Mouse (Mus musculus) gastrocnemius, adult 2 months (tissue): ENCODE results near the gene Gabbr2. TPM values are rescaled to one million over a fixed set of nuclear protein-coding genes. Genes with fewer than 3 reads are reported as not detected.
A peak's percentile ranks its signal among the peaks of the same experiment; 100 is the strongest.

Experiments used
- DNase-seq: peaks from one replicate; pipeline ENCODE4 v3.0.0; 2022
- H3K27ac ChIP-seq: fragments of 200-600 bp; 2 replicates; pipeline ENCODE4 v1.8.1; 2022; ENCODE audit warnings: mild to moderate bottlenecking
- H3K4me3 ChIP-seq: fragments of 200-600 bp; 2 replicates; pipeline ENCODE4 v1.8.1; 2022; ENCODE audit warnings: mild to moderate bottlenecking, moderate library complexity
- CTCF ChIP-seq: fragments of 200-600 bp; IDR thresholded peaks from 2 replicates; pipeline ENCODE4 v1.8.1; 2022; ENCODE audit warnings: antibody characterized with exemption, mild to moderate bottlenecking, moderate library complexity
- intact Hi-C: fragments of 180-260 bp; cut with DNase I; formaldehyde crosslinking; loops from one replicate; pipeline ENCODE4 v1.15.1; 2025
- total RNA-seq, 2 experiments: library from RNA; stranded (reverse); gene quantifications; 2 replicates each; pipeline ENCODE4 v1.2.3; 2021

The Gabbr2 gene
- total RNA-seq, 2 experiments from 2014 or later = 0.06 to 0.10 TPM

- peak overlapping the region; percentile 49 for H3K4me3 ChIP-seq
- DNase-seq = no peak
- intact Hi-C loops = no loop called here
Observed at GRCm38 (mm10) chr4:47010400-47011231, 18.9 kb upstream of the Gabbr2 start.

GRCm38 (mm10) chr4:47000626-47001395, 9.1 kb upstream of the Gabbr2 start:
- no peak for DNase-seq
- intact Hi-C loops = no loop called here
- Histone ChIP-seq H3K4me3 (no peak overlapping the region), H3K27ac (no peak overlapping the region)
- peak; percentile 6; the same call in 1 of the 2 replicates for TF ChIP-seq CTCF

More at GRCm38 (mm10) chr4:47010400-47011231, 18.9 kb upstream of the Gabbr2 start:
- no peak for TF ChIP-seq CTCF
- 0 out of 2 replicates have a peak overlapping the region, but pooled peaks have one; percentile 4 for H3K27ac ChIP-seq

GRCm38 (mm10) chr4:46997969-46998368, 6.3 kb upstream of the Gabbr2 start:
- TF ChIP-seq CTCF = no peak
- no peak overlapping the region for H3K4me3 ChIP-seq
- intact Hi-C loops = no loop called here
- H3K27ac ChIP-seq = no peak overlapping the region
- no peak for DNase-seq

GRCm38 (mm10) chr4:46992827-46993473, 1.3 kb upstream of the Gabbr2 start:
- peak; percentile 60 for DNase-seq
- H3K4me3 ChIP-seq = no peak overlapping the region
- H3K27ac ChIP-seq = no peak overlapping the region
- no peak for TF ChIP-seq CTCF
- intact Hi-C loops = no loop called here

- peak overlapping the region; percentile 69 for H3K4me3 ChIP-seq
- intact Hi-C loops = no loop called here
- no peak for TF ChIP-seq CTCF
- H3K27ac ChIP-seq = no peak overlapping the region
- no peak for DNase-seq
Observed at GRCm38 (mm10) chr4:46991959-46992316, 265 bp upstream of the Gabbr2 start.

- intact Hi-C loops = no loop called here
- H3K4me3 ChIP-seq = no peak overlapping the region
- no peak for DNase-seq
- no peak for TF ChIP-seq CTCF
- H3K27ac ChIP-seq = no peak overlapping the region
Observed at GRCm38 (mm10) chr4:46990281-46991015, 1.2 kb downstream of the Gabbr2 start.

- Histone ChIP-seq H3K4me3 (no peak overlapping the region), H3K27ac (no peak overlapping the region)
- TF ChIP-seq CTCF = peak; percentile 38
- DNase-seq = no peak
- intact Hi-C loops = no loop called here
Observed at GRCm38 (mm10) chr4:46989842-46990241, 1.8 kb downstream of the Gabbr2 start.

- intact Hi-C loops = no loop called here
- Histone ChIP-seq H3K4me3 (no peak overlapping the region), H3K27ac (no peak overlapping the region)
- TF ChIP-seq CTCF = no peak
- no peak for DNase-seq
Observed at GRCm38 (mm10) chr4:46988824-46989223, 2.8 kb downstream of the Gabbr2 start.

GRCm38 (mm10) chr4:46988257-46988656, 3.4 kb downstream of the Gabbr2 start:
- no peak for DNase-seq
- intact Hi-C loops = no loop called here
- TF ChIP-seq CTCF = no peak
- Histone ChIP-seq H3K27ac (no peak overlapping the region), H3K4me3 (no peak overlapping the region)

GRCm38 (mm10) chr4:46987809-46988208, 3.9 kb downstream of the Gabbr2 start:
- H3K4me3 ChIP-seq = no peak overlapping the region
- no peak for TF ChIP-seq CTCF
- no peak overlapping the region for H3K27ac ChIP-seq
- no peak for DNase-seq
- intact Hi-C loops = no loop called here

GRCm38 (mm10) chr4:46986054-46986453, 5.6 kb downstream of the Gabbr2 start:
- no peak for TF ChIP-seq CTCF
- H3K4me3 ChIP-seq = no peak overlapping the region
- no peak for DNase-seq
- intact Hi-C loops = no loop called here
- no peak overlapping the region for H3K27ac ChIP-seq

- no peak overlapping the region for H3K27ac ChIP-seq
- intact Hi-C loops = no loop called here
- TF ChIP-seq CTCF = no peak
- no peak overlapping the region for H3K4me3 ChIP-seq
- DNase-seq = no peak
Observed at GRCm38 (mm10) chr4:46982912-46983311, 8.8 kb downstream of the Gabbr2 start.
